Mouse (Mus musculus): Measurements from ENCODE around the gene Tcp10b. TPM values are rescaled to one million over a fixed set of nuclear protein-coding genes. Genes with fewer than 3 reads are reported as not detected.
"Not testable (repeated sequence)": the region's sequence is repeated elsewhere in the genome, so short reads cannot be mapped to it uniquely, and the experiment has no call there.

Gene Tcp10b
- polyA plus RNA-seq, 1 experiment from 2014 or later: 0.15 TPM

DNA sequence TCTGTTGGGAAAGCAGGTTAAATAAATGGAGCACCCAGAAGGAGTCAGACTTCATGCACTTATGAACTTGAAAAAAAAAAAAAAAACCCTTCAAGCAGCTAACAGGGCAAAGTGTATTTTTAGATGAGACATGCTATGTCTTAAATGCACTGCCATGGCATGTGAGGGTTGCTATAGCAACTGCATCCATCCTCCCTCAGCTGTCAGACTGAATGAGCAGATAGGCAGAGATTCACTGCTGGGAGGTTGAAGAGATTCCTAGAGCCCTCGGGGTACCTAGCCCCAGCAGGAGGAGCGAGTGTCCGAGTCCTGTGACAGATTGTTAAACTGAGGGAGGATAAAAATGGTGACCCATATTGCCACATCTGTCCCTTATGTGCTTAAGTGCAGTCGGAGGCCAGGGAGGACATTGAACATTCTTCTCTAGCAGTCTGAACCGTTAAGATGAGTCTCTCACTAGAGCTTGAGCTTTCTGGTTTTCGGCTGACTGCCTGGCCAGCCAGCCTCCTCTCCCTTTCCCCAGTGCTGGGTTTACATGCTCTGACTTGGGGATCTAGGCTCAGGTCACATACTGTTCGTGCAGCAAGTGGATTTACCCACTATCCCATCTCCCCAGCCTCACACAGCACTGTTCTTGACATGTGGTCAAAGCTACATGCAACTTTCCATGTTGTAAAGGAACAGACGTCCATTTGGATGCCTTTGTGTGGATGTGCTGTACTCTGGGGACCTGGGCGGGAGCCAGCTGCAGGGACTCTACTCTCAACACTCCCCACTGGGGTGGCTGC, 51.8 kb downstream of the Tcp10b start:
- not testable (repeated sequence) for H3K4me2 ChIP-seq; H3K4me3 ChIP-seq; H3K27me3 ChIP-seq (replicated peaks); H3K36me3 ChIP-seq (replicated peaks); H3K4me1 ChIP-seq; H3K9ac ChIP-seq; H3K9me3 ChIP-seq
- 0 out of 2 replicates have a peak overlapping the region, but pooled peaks have one; percentile 48 for H3K27ac ChIP-seq
- 58% methylated on average over 3 of the region's 9 CpGs for WGBS
- peak; percentile 93 for ATAC-seq (replicated peaks)

DNA sequence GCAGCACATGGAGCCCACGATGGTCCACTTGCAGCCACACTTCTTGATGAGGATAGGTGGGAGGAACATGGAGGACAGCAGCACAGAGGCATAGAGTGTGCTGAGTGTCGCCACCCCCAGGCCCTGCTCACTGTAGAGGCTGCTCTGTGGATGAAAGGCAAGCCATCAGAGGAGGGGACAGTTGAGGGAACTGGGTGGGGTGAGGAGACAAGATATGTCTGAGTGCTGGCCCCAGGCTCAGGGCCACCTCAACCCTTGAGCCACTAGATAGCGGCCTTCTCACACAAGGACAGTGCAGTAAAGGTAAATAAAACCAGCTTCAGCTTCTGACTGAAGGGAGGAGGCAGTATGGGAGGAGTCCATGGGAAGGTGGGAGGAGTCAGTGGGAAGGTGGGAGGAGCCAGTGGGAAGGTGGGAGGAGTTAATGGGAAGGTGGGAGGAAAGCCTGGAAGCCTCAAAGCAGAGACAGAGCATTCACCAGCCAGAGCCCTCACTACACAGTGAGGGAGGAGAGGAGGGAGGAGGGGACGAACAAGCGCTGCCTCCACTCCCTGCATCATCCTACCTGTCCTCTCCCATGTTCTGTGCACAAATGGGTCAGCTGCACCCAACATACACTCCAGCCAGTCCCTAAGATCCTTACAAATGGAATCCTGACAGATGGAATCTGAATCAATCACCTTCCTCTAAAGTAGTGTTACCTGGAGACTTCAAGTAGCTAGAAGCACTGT, 62.6 kb downstream of the Tcp10b start:
- not testable (repeated sequence) for H3K9ac ChIP-seq; H3K4me2 ChIP-seq; H3K9me3 ChIP-seq; H3K4me3 ChIP-seq; H3K27me3 ChIP-seq (replicated peaks); H3K27ac ChIP-seq; H3K4me1 ChIP-seq; H3K36me3 ChIP-seq (replicated peaks)
- 85% methylated on average over 2 of the region's 5 CpGs for WGBS
- ATAC-seq (replicated peaks): peak; percentile 53; the same call in 1 of the 2 replicates

DNA sequence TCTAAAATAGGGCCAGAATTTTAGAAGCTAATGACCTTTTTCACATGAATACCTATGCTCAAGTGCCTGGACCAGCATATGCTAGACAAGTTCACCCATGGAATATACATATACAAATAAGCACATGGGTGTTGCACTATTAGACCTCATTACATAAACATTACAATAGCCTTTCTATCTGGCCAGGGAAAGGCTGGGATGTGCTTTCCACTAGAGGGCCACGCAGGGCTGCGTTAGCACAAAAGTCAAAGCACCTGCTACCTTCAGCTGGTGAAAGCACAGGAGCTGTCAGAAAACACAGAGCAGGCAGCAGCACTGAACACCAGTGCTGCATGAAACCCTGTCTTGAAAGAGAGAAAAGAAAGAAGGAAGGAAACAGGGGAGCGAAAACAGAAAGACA, 63.3 kb downstream of the Tcp10b start:
- H3K36me3 ChIP-seq (replicated peaks); H3K27ac ChIP-seq; H3K4me2 ChIP-seq; H3K27me3 ChIP-seq (replicated peaks); H3K4me1 ChIP-seq; H3K9me3 ChIP-seq; H3K9ac ChIP-seq; H3K4me3 ChIP-seq: not testable (repeated sequence)
- 13% methylated on average over 2 of the region's 3 CpGs for WGBS
- ATAC-seq (replicated peaks): peak; percentile 59; the same call in 1 of the 2 replicates

DNA sequence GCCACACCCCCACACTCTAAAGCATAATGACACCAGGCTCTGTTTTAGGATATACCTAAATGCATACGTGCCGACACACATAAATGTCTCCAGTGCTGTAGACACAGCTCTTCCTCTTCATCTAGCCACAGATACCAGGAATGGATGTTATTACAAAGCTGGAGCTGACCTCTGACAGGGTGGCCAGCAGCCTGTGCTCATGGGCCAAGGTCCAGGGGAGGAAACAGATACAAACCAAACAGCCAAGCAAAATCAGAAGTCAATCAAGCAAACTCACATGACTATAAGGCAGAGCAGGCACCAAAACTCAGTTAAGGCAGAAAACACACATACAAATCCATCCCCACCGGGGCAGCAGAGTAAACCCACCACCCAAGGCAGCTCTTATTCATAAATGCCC, 68.4 kb downstream of the Tcp10b start:
- H3K27ac ChIP-seq; H3K36me3 ChIP-seq (replicated peaks); H3K9me3 ChIP-seq; H3K4me2 ChIP-seq; H3K9ac ChIP-seq; ATAC-seq (replicated peaks); H3K4me1 ChIP-seq; H3K4me3 ChIP-seq; H3K27me3 ChIP-seq (replicated peaks): not testable (repeated sequence)
- no CpG with 5 or more reads among the region's 3 CpGs for WGBS

DNA sequence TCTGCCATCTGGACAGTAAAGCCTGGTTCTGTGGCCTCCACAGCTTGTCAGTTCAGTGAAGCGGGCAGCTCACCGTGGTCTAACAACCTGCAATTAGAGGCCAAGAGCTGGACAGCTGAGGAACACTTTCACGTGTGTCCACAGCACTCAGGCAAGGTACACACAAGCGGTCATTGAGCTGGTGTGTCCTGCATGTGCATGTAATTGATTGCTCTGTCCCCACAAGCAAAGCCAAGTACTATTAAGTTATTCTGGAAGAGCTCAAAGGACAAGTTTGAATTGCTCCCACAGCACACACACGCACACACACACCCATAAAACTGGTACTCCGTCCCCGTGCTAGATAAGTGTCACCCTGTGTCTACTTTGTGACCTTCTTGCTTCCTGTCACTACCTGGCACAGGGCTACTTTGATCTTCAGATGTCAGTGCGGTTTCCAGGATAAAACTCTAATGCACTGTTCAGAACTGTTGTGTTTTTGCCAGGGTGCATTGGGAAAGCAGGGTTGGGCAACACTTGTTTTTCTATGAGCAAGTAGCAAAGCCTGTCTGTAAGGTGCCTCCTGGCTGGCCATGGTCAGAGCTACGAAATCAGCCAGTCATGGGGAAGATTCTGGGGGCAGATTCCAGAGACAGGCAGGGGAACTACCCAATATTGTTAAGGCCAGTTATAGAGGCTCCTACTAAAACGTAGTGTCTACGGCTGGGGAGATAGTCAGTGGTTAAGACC, 69.0 kb downstream of the Tcp10b start:
- H3K4me1 ChIP-seq; H3K27me3 ChIP-seq (replicated peaks); H3K36me3 ChIP-seq (replicated peaks); H3K4me2 ChIP-seq; ATAC-seq (replicated peaks); H3K9ac ChIP-seq; H3K9me3 ChIP-seq; H3K27ac ChIP-seq; H3K4me3 ChIP-seq: not testable (repeated sequence)
- WGBS: 78% methylated on average over 9 of the region's 11 CpGs

DNA sequence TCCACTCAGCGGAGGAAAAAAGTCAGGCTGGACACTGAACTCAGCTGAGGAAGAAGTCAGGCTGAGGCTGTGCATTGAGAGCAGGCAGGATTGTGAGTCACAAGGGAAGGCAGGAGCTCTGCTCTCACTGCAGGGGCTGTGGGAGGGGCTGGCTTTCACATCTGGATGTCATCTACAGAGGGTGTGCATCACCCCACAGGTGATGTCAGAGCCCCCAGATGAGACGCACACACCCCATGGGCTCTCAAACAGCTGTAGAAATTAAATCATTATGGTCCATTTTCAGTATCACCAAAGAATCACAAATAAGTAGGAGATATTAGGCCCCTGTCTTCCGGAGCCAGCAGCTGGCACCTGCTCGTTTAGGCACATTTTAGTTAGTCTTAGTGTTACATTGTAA, 70.8 kb downstream of the Tcp10b start, which contains the start of gene Unc93a:
Unc93a (minus strand) TSS at position 101 of the 400 bp plus-strand sequence.
- ATAC-seq (replicated peaks); H3K9ac ChIP-seq; H3K4me3 ChIP-seq; H3K4me1 ChIP-seq; H3K4me2 ChIP-seq; H3K36me3 ChIP-seq (replicated peaks); H3K27me3 ChIP-seq (replicated peaks); H3K9me3 ChIP-seq; H3K27ac ChIP-seq: not testable (repeated sequence)
- WGBS: 78% methylated on average over 3 of the region's 4 CpGs

Other genes starting within 250 kb of the Tcp10b start
- 0.13 TPM in 1 of 2 replicates, not detected in the other for gene Mas1, start 193.0 kb upstream of the Tcp10b start, polyA plus RNA-seq (2015; fragmentation: Nextera tagmentation; extraction: Ambion mirVana)
- gene Mrgprh, start 185.1 kb upstream of the Tcp10b start, polyA plus RNA-seq (2015; fragmentation: Nextera tagmentation; extraction: Ambion mirVana): not detected in 2 replicates
- 1.6 and 2.2 TPM in 2 replicates for gene Pnldc1, start 150.9 kb upstream of the Tcp10b start, polyA plus RNA-seq (2015; fragmentation: Nextera tagmentation; extraction: Ambion mirVana)
- 325 and 344 TPM in 2 replicates for gene Tcp1, start 145.4 kb upstream of the Tcp10b start, polyA plus RNA-seq (2015; fragmentation: Nextera tagmentation; extraction: Ambion mirVana)
- gene Mrpl18, start 144.8 kb upstream of the Tcp10b start, polyA plus RNA-seq (2015; fragmentation: Nextera tagmentation; extraction: Ambion mirVana): 113 and 129 TPM in 2 replicates
- gene Acat3, start 120.5 kb upstream of the Tcp10b start, polyA plus RNA-seq (2015; fragmentation: Nextera tagmentation; extraction: Ambion mirVana): 1.2 and 1.9 TPM in 2 replicates
- 346 and 354 TPM in 2 replicates for gene Acat2, start 100.4 kb upstream of the Tcp10b start, polyA plus RNA-seq (2015; fragmentation: Nextera tagmentation; extraction: Ambion mirVana)
- 132 and 134 TPM in 2 replicates for gene Wtap, start 66.9 kb upstream of the Tcp10b start, polyA plus RNA-seq (2015; fragmentation: Nextera tagmentation; extraction: Ambion mirVana)
- gene Sod2, start 54.3 kb upstream of the Tcp10b start, polyA plus RNA-seq (2015; fragmentation: Nextera tagmentation; extraction: Ambion mirVana): 118 and 119 TPM in 2 replicates
- gene Gpr31b, start 8.8 kb upstream of the Tcp10b start, polyA plus RNA-seq (2015; fragmentation: Nextera tagmentation; extraction: Ambion mirVana): 0.17 TPM in 1 of 2 replicates, not detected in the other
- gene Unc93a, start 70.7 kb downstream of the Tcp10b start, polyA plus RNA-seq (2015; fragmentation: Nextera tagmentation; extraction: Ambion mirVana): not detected in 2 replicates
- not detected in 2 replicates for gene Smok2a, start 160.1 kb downstream of the Tcp10b start, polyA plus RNA-seq (2015; fragmentation: Nextera tagmentation; extraction: Ambion mirVana)
- gene Smok2b, start 169.2 kb downstream of the Tcp10b start, polyA plus RNA-seq (2015; fragmentation: Nextera tagmentation; extraction: Ambion mirVana): not detected in 2 replicates

All from midbrain, embryonic 15.5 days (tissue).